Mouse (Mus musculus): ENCODE results near the gene Rac2. TPM values are rescaled to one million over a fixed set of nuclear protein-coding genes. Genes with fewer than 3 reads are reported as not detected.

Rac2 gene
- polyA plus RNA-seq, 1 experiment from 2014 or later: 8.3 TPM

GRCm38 (mm10) chr15:78590785-78591184, 18.2 kb upstream of the Rac2 start:
- Histone ChIP-seq H3K9ac (replicated peaks; ENCODE audit: low read length) (no peak overlapping the region), H3K4me3 (ENCODE audit: low read length) (no peak overlapping the region), H3K27me3 (ENCODE audit: insufficient read depth, low read length) (no peaks in the 10 kb centered on the region), H3K4me1 (ENCODE audit: insufficient read depth, low read length) (no peaks in the 10 kb centered on the region), H3K4me2 (replicated peaks; ENCODE audit: low read depth, low read length) (no peak overlapping the region), H3K9me3 (ENCODE audit: low read length) (no peaks in the 10 kb centered on the region), H3K36me3 (ENCODE audit: insufficient read depth, low read length) (no peaks in the 10 kb centered on the region), H3K27ac (ENCODE audit: low read length) (no peak overlapping the region)
- 70% methylated on average over 6 of the region's 6 CpGs for WGBS
- no peak for ATAC-seq (ENCODE audit: low FRiP score, low TSS enrichment)

- Histone ChIP-seq H3K4me3 (ENCODE audit: low read length) (no peak overlapping the region), H3K4me1 (ENCODE audit: insufficient read depth, low read length) (no peaks in the 10 kb centered on the region), H3K27ac (ENCODE audit: low read length) (no peak overlapping the region), H3K9me3 (ENCODE audit: low read length) (peaks cover 1% of the 10 kb centered on the region; the same call in 1 of the 2 replicates), H3K9ac (replicated peaks; ENCODE audit: low read length) (no peak overlapping the region), H3K4me2 (replicated peaks; ENCODE audit: low read depth, low read length) (no peak overlapping the region), H3K27me3 (ENCODE audit: insufficient read depth, low read length) (no peaks in the 10 kb centered on the region), H3K36me3 (ENCODE audit: insufficient read depth, low read length) (no peaks in the 10 kb centered on the region)
- ATAC-seq (ENCODE audit: low FRiP score, low TSS enrichment): no peak
- WGBS: 71% methylated on average over 6 of the region's 6 CpGs
Observed at GRCm38 (mm10) chr15:78589936-78590335, 17.4 kb upstream of the Rac2 start.

GRCm38 (mm10) chr15:78588900-78589299, 16.3 kb upstream of the Rac2 start:
- Histone ChIP-seq H3K9ac (replicated peaks; ENCODE audit: low read length) (no peak overlapping the region), H3K4me1 (ENCODE audit: insufficient read depth, low read length) (no peaks in the 10 kb centered on the region), H3K27ac (ENCODE audit: low read length) (no peak overlapping the region), H3K36me3 (ENCODE audit: insufficient read depth, low read length) (no peaks in the 10 kb centered on the region), H3K9me3 (ENCODE audit: low read length) (peaks cover 6% of the 10 kb centered on the region; the same call in 1 of the 2 replicates), H3K27me3 (ENCODE audit: insufficient read depth, low read length) (no peaks in the 10 kb centered on the region), H3K4me2 (replicated peaks; ENCODE audit: low read depth, low read length) (no peak overlapping the region), H3K4me3 (ENCODE audit: low read length) (no peak overlapping the region)
- 75% methylated on average over 4 of the region's 4 CpGs for WGBS
- ATAC-seq (ENCODE audit: low FRiP score, low TSS enrichment): no peak

- ATAC-seq (ENCODE audit: low FRiP score, low TSS enrichment): no peak
- no peak overlapping the region for H3K4me3 ChIP-seq (ENCODE audit: low read length)
- 92% methylated on average over 4 of the region's 4 CpGs for WGBS
Observed at GRCm38 (mm10) chr15:78588049-78588448, 15.5 kb upstream of the Rac2 start.

GRCm38 (mm10) chr15:78587050-78587994, 14.7 kb upstream of the Rac2 start:
- no peak overlapping the region for H3K4me2 ChIP-seq (replicated peaks; ENCODE audit: low read depth, low read length)
- peak; percentile 84 for ATAC-seq (ENCODE audit: low FRiP score, low TSS enrichment)
- H3K27me3 ChIP-seq (ENCODE audit: insufficient read depth, low read length): no peaks in the 10 kb centered on the region
- 52% methylated on average over 18 of the region's 18 CpGs for WGBS
- H3K4me1 ChIP-seq (ENCODE audit: insufficient read depth, low read length): no peaks in the 10 kb centered on the region
- no peak overlapping the region for H3K27ac ChIP-seq (ENCODE audit: low read length)
- H3K4me3 ChIP-seq (ENCODE audit: low read length): no peak overlapping the region
- H3K9me3 ChIP-seq (ENCODE audit: low read length): peaks cover 6% of the 10 kb centered on the region; the same call in 1 of the 2 replicates
- no peaks in the 10 kb centered on the region for H3K36me3 ChIP-seq (ENCODE audit: insufficient read depth, low read length)
- no peak overlapping the region for H3K9ac ChIP-seq (replicated peaks; ENCODE audit: low read length)

More at GRCm38 (mm10) chr15:78588049-78588448, 15.5 kb upstream of the Rac2 start:
- no peak overlapping the region for H3K4me2 ChIP-seq (replicated peaks; ENCODE audit: low read depth, low read length)
- H3K9me3 ChIP-seq (ENCODE audit: low read length): peaks cover 6% of the 10 kb centered on the region; the same call in 1 of the 2 replicates
- no peaks in the 10 kb centered on the region for H3K36me3 ChIP-seq (ENCODE audit: insufficient read depth, low read length)
- no peak overlapping the region for H3K27ac ChIP-seq (ENCODE audit: low read length)
- H3K4me1 ChIP-seq (ENCODE audit: insufficient read depth, low read length): no peaks in the 10 kb centered on the region
- H3K9ac ChIP-seq (replicated peaks; ENCODE audit: low read length): no peak overlapping the region
- no peaks in the 10 kb centered on the region for H3K27me3 ChIP-seq (ENCODE audit: insufficient read depth, low read length)

- peaks cover 6% of the 10 kb centered on the region; the same call in 1 of the 2 replicates for H3K9me3 ChIP-seq (ENCODE audit: low read length)
- H3K27me3 ChIP-seq (ENCODE audit: insufficient read depth, low read length): no peaks in the 10 kb centered on the region
- no peak overlapping the region for H3K4me3 ChIP-seq (ENCODE audit: low read length)
- peaks cover 10% of the 10 kb centered on the region for H3K4me1 ChIP-seq (ENCODE audit: insufficient read depth, low read length)
- ATAC-seq (ENCODE audit: low FRiP score, low TSS enrichment): no peak
- no peak overlapping the region for H3K27ac ChIP-seq (ENCODE audit: low read length)
- no peak overlapping the region for H3K4me2 ChIP-seq (replicated peaks; ENCODE audit: low read depth, low read length)
- WGBS: 87% methylated on average over 7 of the region's 7 CpGs
- H3K36me3 ChIP-seq (ENCODE audit: insufficient read depth, low read length): no peaks in the 10 kb centered on the region
- H3K9ac ChIP-seq (replicated peaks; ENCODE audit: low read length): no peak overlapping the region
Observed at GRCm38 (mm10) chr15:78585404-78585803, 12.8 kb upstream of the Rac2 start.

GRCm38 (mm10) chr15:78583352-78583751, 10.8 kb upstream of the Rac2 start:
- H3K27me3 ChIP-seq (ENCODE audit: insufficient read depth, low read length): no peaks in the 10 kb centered on the region
- H3K27ac ChIP-seq (ENCODE audit: low read length): no peak overlapping the region
- H3K4me1 ChIP-seq (ENCODE audit: insufficient read depth, low read length): peaks cover 20% of the 10 kb centered on the region
- no peak for ATAC-seq (ENCODE audit: low FRiP score, low TSS enrichment)
- WGBS: 31% methylated on average over 11 of the region's 11 CpGs
- no peaks in the 10 kb centered on the region for H3K36me3 ChIP-seq (ENCODE audit: insufficient read depth, low read length)
- peaks cover 6% of the 10 kb centered on the region; the same call in 1 of the 2 replicates for H3K9me3 ChIP-seq (ENCODE audit: low read length)
- H3K4me2 ChIP-seq (replicated peaks; ENCODE audit: low read depth, low read length): no peak overlapping the region
- no peak overlapping the region for H3K4me3 ChIP-seq (ENCODE audit: low read length)
- H3K9ac ChIP-seq (replicated peaks; ENCODE audit: low read length): no peak overlapping the region

GRCm38 (mm10) chr15:78576284-78576810, 3.8 kb upstream of the Rac2 start:
- H3K27me3 ChIP-seq (ENCODE audit: insufficient read depth, low read length): no peaks in the 10 kb centered on the region
- peaks cover 19% of the 10 kb centered on the region for H3K4me1 ChIP-seq (ENCODE audit: insufficient read depth, low read length)
- 70% methylated on average over 4 of the region's 4 CpGs for WGBS
- no peak for ATAC-seq (ENCODE audit: low FRiP score, low TSS enrichment)
- no peak overlapping the region for H3K9ac ChIP-seq (replicated peaks; ENCODE audit: low read length)
- no peaks in the 10 kb centered on the region for H3K9me3 ChIP-seq (ENCODE audit: low read length)
- H3K4me3 ChIP-seq (ENCODE audit: low read length): no peak overlapping the region
- H3K4me2 ChIP-seq (replicated peaks; ENCODE audit: low read depth, low read length): no peak overlapping the region
- H3K27ac ChIP-seq (ENCODE audit: low read length): no peak overlapping the region
- H3K36me3 ChIP-seq (ENCODE audit: insufficient read depth, low read length): no peaks in the 10 kb centered on the region

- no peaks in the 10 kb centered on the region for H3K9me3 ChIP-seq (ENCODE audit: low read length)
- no peaks in the 10 kb centered on the region for H3K27me3 ChIP-seq (ENCODE audit: insufficient read depth, low read length)
- H3K9ac ChIP-seq (replicated peaks; ENCODE audit: low read length): no peak overlapping the region
- ATAC-seq (ENCODE audit: low FRiP score, low TSS enrichment): no peak
- no peak overlapping the region for H3K27ac ChIP-seq (ENCODE audit: low read length)
- H3K4me1 ChIP-seq (ENCODE audit: insufficient read depth, low read length): no peaks in the 10 kb centered on the region
- H3K36me3 ChIP-seq (ENCODE audit: insufficient read depth, low read length): no peaks in the 10 kb centered on the region
- 86% methylated on average over 5 of the region's 5 CpGs for WGBS
- no peak overlapping the region for H3K4me3 ChIP-seq (ENCODE audit: low read length)
- no peak overlapping the region for H3K4me2 ChIP-seq (replicated peaks; ENCODE audit: low read depth, low read length)
Observed at GRCm38 (mm10) chr15:78572270-78572600, 348 bp downstream of the Rac2 start.
